Mouse (Mus musculus) neutrophil, adult 83 days (primary cell): ENCODE measurements around the gene Vdac1. TPM values are rescaled to one million over a fixed set of nuclear protein-coding genes. Genes with fewer than 3 reads are reported as not detected.

Source experiments
- total RNA-seq, 2 experiments: library from RNA; stranded (reverse); gene quantifications; one replicate each; pipeline ENCODE4 v1.2.4; 2023

The Vdac1 gene
- total RNA-seq = 10 to 100 TPM; 78.8 to 79.9 TPM

GRCm38 (mm10) chr11:52360471-52361277 is at the start of gene Vdac1:
Gene Vdac1 (plus strand): TSS chr11:52360860.

DNA sequence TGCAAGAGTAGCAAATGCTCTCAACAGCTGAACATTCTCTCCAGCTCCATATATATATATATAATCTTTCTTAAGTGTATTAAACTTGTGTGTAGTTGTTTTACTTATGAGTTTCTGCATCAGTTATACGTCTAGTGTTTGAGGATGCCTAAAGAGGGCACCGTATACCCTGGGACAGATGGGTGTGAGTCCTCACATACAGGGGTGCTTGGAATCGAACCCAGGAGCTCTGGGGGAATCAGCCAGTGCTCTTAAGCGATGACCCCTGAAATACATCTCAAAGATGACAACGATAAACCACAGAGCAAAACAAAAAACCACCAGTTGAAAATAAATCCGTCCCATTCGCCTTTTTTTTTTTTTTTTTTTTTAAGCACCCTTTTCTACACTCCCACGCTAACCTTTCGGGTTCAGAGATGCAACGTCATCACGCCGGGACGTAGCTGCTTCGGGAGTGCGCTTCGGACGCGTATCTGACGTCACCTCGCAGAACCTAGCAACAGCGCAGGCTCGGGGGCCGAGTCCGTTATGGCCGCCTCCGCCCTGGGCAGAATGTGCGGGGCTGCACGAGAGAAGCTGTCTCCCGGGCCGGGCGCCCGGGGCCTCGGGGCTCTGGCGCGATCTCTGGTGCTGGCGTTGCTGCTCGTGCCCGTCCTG is 35.4 kb downstream of the Vdac1 start, which contains the start of gene 9530068E07Rik:
9530068E07Rik (plus strand) TSS at position 489 of the 657 bp plus-strand sequence.

Other genes starting within 250 kb of the Vdac1 start
- gene Olfr1373, start 215.3 kb upstream of the Vdac1 start, total RNA-seq = not detected
- gene Olfr1371, start 146.9 kb upstream of the Vdac1 start, total RNA-seq = not detected
- gene Skp1a, start 128.9 kb upstream of the Vdac1 start, total RNA-seq = 10 to 100 TPM; 72.6 to 85.0 TPM
- gene Tcf7, start 77.8 kb upstream of the Vdac1 start, total RNA-seq = 1 to 10 TPM in 1 of 2 experiments, under 1 TPM in 1; 0.75 to 1.1 TPM
- gene 9530068E07Rik, start 35.6 kb downstream of the Vdac1 start, total RNA-seq = 100 to 1,000 TPM; 101 to 105 TPM